Mouse (Mus musculus) kidney, adult 2 months (tissue): ENCODE results near the gene Rhbdf2.

Source experiments
- CTCF ChIP-seq: fragments of 200-500 bp; conservative IDR thresholded peaks from 2 replicates; pipeline ENCODE4 v1.5.1; 2011; ENCODE audit warnings: low read depth, mild to moderate bottlenecking, control low read depth, low read length, moderate library complexity, mixed read lengths; ENCODE audit not compliant: insufficient read depth, insufficient read length
- POLR2A ChIP-seq: fragments of 200-500 bp; IDR thresholded peaks from one replicate; pipeline ENCODE4 v1.6.1; 2011; ENCODE audit warnings: low read depth, low read length, control low read depth

DNA sequence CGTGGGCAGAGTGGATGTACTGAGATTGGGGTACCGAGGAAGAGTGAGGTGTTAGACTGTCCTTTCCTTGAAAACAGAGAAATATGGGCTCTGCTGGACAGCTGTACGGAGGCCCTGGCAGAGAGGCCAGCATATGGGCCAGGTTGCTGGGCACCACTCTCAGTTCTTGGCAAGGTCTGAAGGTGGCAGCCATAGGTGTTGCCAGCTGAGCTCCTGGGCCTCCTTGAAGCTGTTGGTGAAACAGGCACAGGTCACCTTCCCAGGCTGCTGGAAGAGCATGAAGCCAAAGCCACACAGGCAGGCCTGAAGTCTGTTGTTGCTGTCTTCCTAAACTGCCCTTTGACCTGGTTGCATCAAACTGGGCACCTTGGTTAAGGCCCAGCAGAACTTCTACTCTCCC, 14.9 kb upstream of the Rhbdf2 start:
- TF ChIP-seq CTCF, result no peak
- TF ChIP-seq POLR2A, result no peak
